Mouse (Mus musculus) kidney, postnatal 14 days (tissue): ENCODE data around the gene Pacsin2.
A peak's percentile ranks its signal among the peaks of the same experiment; 100 is the strongest.

Experiments used
- DNase-seq: peaks from one replicate; pipeline ENCODE4 v3.0.0; 2022; ENCODE audit warnings: mixed read lengths

Pacsin2 gene

GRCm38 (mm10) chr15:83450007-83450406, 14.4 kb downstream of the Pacsin2 start:
- DNase-seq, result no peak

- no peak for DNase-seq
These were observed 15.8 kb downstream of the Pacsin2 start for GRCm38 (mm10) chr15:83448646-83449045.

- DNase-seq, result no peak
These were observed 16.4 kb downstream of the Pacsin2 start for GRCm38 (mm10) chr15:83447791-83448544.

GRCm38 (mm10) chr15:83445908-83446307, 18.5 kb downstream of the Pacsin2 start:
- no peak for DNase-seq

GRCm38 (mm10) chr15:83445383-83445782, 19.0 kb downstream of the Pacsin2 start:
- DNase-seq, result no peak

GRCm38 (mm10) chr15:83444425-83444824, 20.0 kb downstream of the Pacsin2 start:
- DNase-seq, result peak; percentile 82

- no peak for DNase-seq
These were observed 21.8 kb downstream of the Pacsin2 start for GRCm38 (mm10) chr15:83442495-83443037.

- no peak for DNase-seq
These were observed 23.7 kb downstream of the Pacsin2 start for GRCm38 (mm10) chr15:83440726-83441125.

GRCm38 (mm10) chr15:83436541-83436940, 27.9 kb downstream of the Pacsin2 start:
- no peak for DNase-seq

GRCm38 (mm10) chr15:83435324-83436090, 28.9 kb downstream of the Pacsin2 start:
- DNase-seq, result no peak

- DNase-seq, result no peak
These were observed 29.7 kb downstream of the Pacsin2 start for GRCm38 (mm10) chr15:83434692-83435091.

- no peak for DNase-seq
These were observed 31.1 kb downstream of the Pacsin2 start for GRCm38 (mm10) chr15:83433344-83433743.

- DNase-seq, result peak; percentile 75
These were observed 32.0 kb downstream of the Pacsin2 start for GRCm38 (mm10) chr15:83432231-83433031.

GRCm38 (mm10) chr15:83430986-83431763, 33.2 kb downstream of the Pacsin2 start:
- no peak for DNase-seq

- DNase-seq, result no peak
These were observed 34.0 kb downstream of the Pacsin2 start for GRCm38 (mm10) chr15:83430419-83430818.

- DNase-seq, result no peak
These were observed 35.8 kb downstream of the Pacsin2 start for GRCm38 (mm10) chr15:83428586-83428985.

GRCm38 (mm10) chr15:83427294-83428163, 36.9 kb downstream of the Pacsin2 start:
- no peak for DNase-seq

- DNase-seq, result peak; percentile 49
These were observed 38.6 kb downstream of the Pacsin2 start for GRCm38 (mm10) chr15:83425794-83426193.

GRCm38 (mm10) chr15:83425277-83425676, 39.1 kb downstream of the Pacsin2 start:
- DNase-seq, result no peak

GRCm38 (mm10) chr15:83423589-83424384, 40.6 kb downstream of the Pacsin2 start:
- no peak for DNase-seq
